Mouse (Mus musculus) hindbrain, embryonic 15.5 days (tissue): ENCODE measurements around the gene Slc25a13. TPM values are rescaled to one million over a fixed set of nuclear protein-coding genes. Genes with fewer than 3 reads are reported as not detected.

Source experiments
- ATAC-seq: fragments of 200-750 bp; cut with Nextera tagmentation; 2 replicates; pipeline ENCODE4 v1.8.0; 2017; ENCODE audit warnings: low read depth, moderate number of reproducible peaks, moderate TSS enrichment; ENCODE audit not compliant: low FRiP score
- H3K27ac ChIP-seq: fragments of 300-500 bp; sonication (generic); replicated peaks from 2 replicates; pipeline ENCODE4 v1.5.1; 2015; ENCODE audit warnings: mild to moderate bottlenecking, inconsistent platforms
- H3K27me3 ChIP-seq: fragments of 300-500 bp; sonication (generic); 2 replicates; pipeline ENCODE4 v1.6.1; 2015; ENCODE audit warnings: control low read depth, inconsistent platforms
- H3K36me3 ChIP-seq: fragments of 300-500 bp; sonication (generic); 2 replicates; pipeline ENCODE4 v1.6.1; 2015; ENCODE audit warnings: control low read depth, inconsistent platforms
- H3K4me1 ChIP-seq: fragments of 300-500 bp; sonication (generic); replicated peaks from 2 replicates; pipeline ENCODE4 v1.6.1; 2015; ENCODE audit warnings: control low read depth, inconsistent platforms
- H3K4me2 ChIP-seq: fragments of 300-500 bp; sonication (generic); 2 replicates; pipeline ENCODE4 v1.6.1; 2015; ENCODE audit warnings: moderate library complexity, mild to moderate bottlenecking, inconsistent platforms
- H3K4me3 ChIP-seq: fragments of 300-500 bp; sonication (generic); 2 replicates; pipeline ENCODE4 v1.5.1; 2015; ENCODE audit warnings: mild to moderate bottlenecking, inconsistent platforms
- H3K9ac ChIP-seq: fragments of 300-500 bp; sonication (generic); 2 replicates; pipeline ENCODE4 v1.6.1; 2015; ENCODE audit warnings: inconsistent platforms
- H3K9me3 ChIP-seq: fragments of 300-500 bp; sonication (generic); 2 replicates; pipeline ENCODE4 v1.6.1; 2016; ENCODE audit warnings: control low read depth, inconsistent platforms
- WGBS: fragments of 180-500 bp; shearing (Covaris S2); methylation state at CpG from one replicate; pipeline ENCODE4 v1.1.7; 2015; 5-methylcytosine and 5-hydroxymethylcytosine counted together
- polyA plus RNA-seq: library from polyadenylated mRNA; unstranded; fragments of >200 nt; fragmentation: Nextera tagmentation; extraction: Ambion mirVana; gene quantifications from 2 replicates; pipeline ENCODE4 v1.2.1, GENCODE M21; 2015

Slc25a13 gene
- polyA plus RNA-seq, 1 experiment from 2014 or later = 5.3 TPM

DNA sequence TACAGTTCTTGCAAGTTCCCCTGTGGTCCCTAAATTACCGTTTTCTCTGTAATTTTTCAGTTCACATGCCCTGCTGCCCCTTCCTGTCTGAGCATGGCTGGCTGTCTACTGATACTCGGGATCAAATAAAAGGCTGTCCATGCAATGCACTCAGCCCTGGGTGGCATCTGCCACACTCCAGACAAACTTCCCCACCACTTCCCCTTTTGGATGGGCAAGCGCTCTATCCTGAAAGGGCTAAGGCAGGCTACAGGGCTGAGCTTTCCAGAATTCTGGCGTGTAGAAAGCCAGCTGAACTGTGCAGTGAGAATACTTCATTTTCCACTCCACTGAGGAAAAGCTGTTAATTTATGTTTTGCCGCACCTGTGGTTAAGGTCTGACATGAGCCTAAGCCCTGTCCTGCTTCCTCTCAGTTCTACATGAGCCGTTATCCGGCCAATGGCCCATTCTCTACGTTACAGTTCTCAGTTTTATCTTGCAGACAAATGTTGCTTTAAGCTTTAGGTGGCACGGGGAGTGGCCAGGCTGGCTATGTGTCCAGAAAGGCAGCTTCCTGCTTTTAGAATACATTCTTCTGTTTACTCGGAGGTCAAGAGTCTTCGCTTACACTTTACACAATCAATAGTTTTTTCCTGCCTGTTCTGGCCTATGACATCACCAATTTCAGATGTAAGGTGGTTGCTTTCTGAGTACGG is 170.1 kb downstream of the Slc25a13 start:
- WGBS = 85% methylated on average over 12 of the region's 12 CpGs
- Histone ChIP-seq H3K4me3 (no peak overlapping the region), H3K27ac (no peak overlapping the region)

DNA sequence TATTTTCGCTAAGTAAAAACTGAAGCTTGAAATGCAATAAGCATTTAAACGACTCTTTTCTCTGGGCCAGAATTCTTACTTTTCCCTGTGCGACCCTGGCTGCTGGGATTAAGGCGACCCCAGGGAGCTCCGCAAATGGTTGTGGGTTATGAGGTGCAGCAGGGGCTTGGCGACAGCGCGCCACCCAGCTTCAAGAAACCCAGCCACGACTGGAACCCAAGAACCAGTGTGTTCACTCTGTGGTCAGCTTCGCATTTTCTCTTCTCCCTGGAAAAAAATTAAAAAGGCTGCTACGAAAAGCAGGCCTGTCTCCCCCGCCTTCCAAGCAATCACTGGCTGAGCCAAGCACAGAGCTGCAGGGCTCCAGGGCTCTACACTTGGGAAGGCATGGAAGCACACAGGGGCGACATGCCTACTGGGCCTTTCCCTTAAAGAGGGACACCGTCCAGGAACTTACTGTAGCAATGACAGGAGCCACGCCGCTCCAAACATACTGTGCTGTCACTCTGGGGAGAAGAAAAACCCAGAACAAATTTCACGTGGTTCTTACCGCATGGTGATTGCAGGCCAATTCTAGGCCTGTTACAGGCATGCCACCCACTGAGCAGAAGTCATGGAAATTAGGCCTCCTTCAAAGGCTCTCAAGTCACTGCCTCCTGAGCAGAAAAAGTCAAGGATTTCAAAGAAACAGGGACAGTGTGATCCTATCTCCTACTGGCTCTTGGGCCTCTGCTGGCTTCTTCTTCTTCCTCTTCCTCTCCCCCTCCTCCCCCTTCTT is 178.0 kb downstream of the Slc25a13 start:
- Histone ChIP-seq H3K27ac (no peak overlapping the region), H3K4me3 (no peak overlapping the region), H3K9ac (no peak overlapping the region), H3K4me2 (no peak overlapping the region), H3K36me3 (no peaks in the 10 kb centered on the region), H3K4me1 (peaks cover 6% of the 10 kb centered on the region; the same call in 1 of the 2 replicates), H3K9me3 (no peaks in the 10 kb centered on the region), H3K27me3 (no peaks in the 10 kb centered on the region)
- WGBS = 33% methylated on average over 18 of the region's 18 CpGs
- no peak for ATAC-seq

More for the DNA sequence above, 170.1 kb downstream of the Slc25a13 start:
- H3K4me2 ChIP-seq = no peak overlapping the region
- no peak for ATAC-seq
- H3K9ac ChIP-seq = no peak overlapping the region
- no peaks in the 10 kb centered on the region for H3K36me3 ChIP-seq
- no peaks in the 10 kb centered on the region for H3K27me3 ChIP-seq
- H3K4me1 ChIP-seq = no peaks in the 10 kb centered on the region
- H3K9me3 ChIP-seq = no peaks in the 10 kb centered on the region

DNA sequence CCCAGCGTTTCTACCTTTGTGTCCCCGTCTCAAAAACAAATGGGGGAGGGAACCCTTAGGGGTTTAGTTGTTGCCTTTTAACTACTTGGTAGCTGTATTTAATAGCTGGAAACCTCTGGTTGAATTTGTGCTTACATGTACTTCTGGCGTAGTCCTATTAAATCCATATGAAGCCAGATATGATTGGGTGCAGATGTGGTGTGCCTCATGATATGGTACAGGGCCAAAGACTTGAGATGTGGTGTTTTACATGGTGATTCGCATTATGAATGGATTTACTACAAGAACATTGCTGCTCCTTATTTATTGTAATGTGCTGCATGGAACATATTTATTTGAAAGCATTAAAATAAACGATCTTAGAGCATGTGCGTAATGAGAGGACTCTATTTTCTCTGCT is 189.3 kb downstream of the Slc25a13 start:
- Histone ChIP-seq H3K27me3 (no peaks in the 10 kb centered on the region), H3K4me3 (no peak overlapping the region), H3K36me3 (no peaks in the 10 kb centered on the region), H3K4me2 (no peak overlapping the region), H3K9ac (no peak overlapping the region), H3K4me1 (no peaks in the 10 kb centered on the region), H3K9me3 (no peaks in the 10 kb centered on the region), H3K27ac (no peak overlapping the region)
- ATAC-seq = no peak
- 84% methylated on average over 6 of the region's 6 CpGs for WGBS

DNA sequence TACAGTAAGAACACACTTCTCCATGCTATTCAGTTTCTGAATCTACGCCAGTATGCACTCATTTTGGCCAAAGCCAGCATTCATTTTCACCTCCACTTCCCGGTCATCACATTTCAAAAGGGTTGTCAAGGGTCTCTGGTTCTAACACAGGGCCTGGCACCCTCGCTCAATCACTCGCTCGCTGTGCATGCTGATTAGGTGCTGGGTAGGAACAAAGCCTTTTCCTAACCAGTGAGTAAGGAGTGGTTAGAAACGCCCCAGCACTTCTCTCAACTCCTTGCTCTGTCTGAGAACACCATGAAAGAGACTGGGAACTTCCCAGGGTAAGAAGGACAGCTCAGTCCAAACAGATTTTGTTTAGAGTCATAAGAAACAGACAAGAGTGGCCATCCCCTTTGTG is 193.0 kb downstream of the Slc25a13 start:
- no peak overlapping the region for H3K27ac ChIP-seq
- WGBS = 30% methylated on average over 6 of the region's 6 CpGs

DNA sequence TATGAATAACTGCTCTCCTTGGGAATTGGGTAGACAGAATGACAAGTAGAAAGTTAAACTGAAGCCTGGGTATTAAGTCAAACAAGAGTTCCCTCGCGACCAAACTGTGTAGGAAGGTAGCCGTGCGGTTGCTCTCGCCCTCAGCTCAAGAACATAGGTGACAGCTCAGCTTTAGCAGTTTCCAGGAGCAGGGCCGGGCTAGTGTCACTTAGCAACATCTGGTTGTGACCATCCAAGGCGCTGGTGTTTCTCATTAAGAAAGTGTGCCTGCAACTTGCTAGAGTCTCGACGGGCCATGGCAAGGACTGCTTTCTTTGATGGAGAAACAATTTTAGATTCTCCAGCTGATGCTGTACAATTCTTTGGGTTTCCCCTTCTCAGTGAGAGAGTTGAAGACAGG is 200.0 kb downstream of the Slc25a13 start:
- no peak overlapping the region for H3K4me3 ChIP-seq
- 56% methylated on average over 9 of the region's 9 CpGs for WGBS
- H3K27ac ChIP-seq = no peak overlapping the region
- ATAC-seq = no peak
- H3K27me3 ChIP-seq = no peaks in the 10 kb centered on the region
- H3K4me2 ChIP-seq = no peak overlapping the region
- H3K9ac ChIP-seq = no peak overlapping the region
- H3K4me1 ChIP-seq = no peaks in the 10 kb centered on the region
- no peaks in the 10 kb centered on the region for H3K9me3 ChIP-seq
- no peaks in the 10 kb centered on the region for H3K36me3 ChIP-seq

More for the DNA sequence above, 193.0 kb downstream of the Slc25a13 start:
- no peaks in the 10 kb centered on the region for H3K4me1 ChIP-seq
- no peak for ATAC-seq
- no peaks in the 10 kb centered on the region for H3K36me3 ChIP-seq
- H3K9me3 ChIP-seq = no peaks in the 10 kb centered on the region
- no peaks in the 10 kb centered on the region for H3K27me3 ChIP-seq
- H3K9ac ChIP-seq = no peak overlapping the region
- H3K4me2 ChIP-seq = no peak overlapping the region
- no peak overlapping the region for H3K4me3 ChIP-seq

DNA sequence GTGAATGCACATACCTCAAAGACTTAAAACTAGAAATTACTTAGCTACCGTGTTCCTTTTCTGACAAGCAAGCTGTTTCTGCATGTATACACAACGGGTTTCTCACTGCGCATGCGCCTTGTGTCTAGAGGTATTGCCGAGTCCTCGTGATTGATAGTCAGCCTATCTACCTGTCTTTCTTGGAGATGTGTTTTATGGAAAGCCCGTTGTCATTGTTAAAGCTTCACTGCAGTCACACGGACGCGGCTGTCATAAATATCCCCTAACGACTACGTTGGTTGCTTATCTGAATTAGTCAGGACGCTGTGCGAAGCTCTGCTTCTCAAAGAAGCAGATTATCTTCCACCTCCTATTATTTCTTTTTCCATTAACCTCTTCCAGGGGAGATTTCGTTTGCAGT is 201.4 kb downstream of the Slc25a13 start:
- H3K27ac ChIP-seq = no peak overlapping the region
- no peaks in the 10 kb centered on the region for H3K9me3 ChIP-seq
- H3K27me3 ChIP-seq = no peaks in the 10 kb centered on the region
- ATAC-seq = 0 out of 2 replicates have a peak, but pooled peaks have one; percentile 42
- H3K4me3 ChIP-seq = peak overlapping the region; percentile 10; the same call in 1 of the 2 replicates
- H3K9ac ChIP-seq = no peak overlapping the region
- H3K4me1 ChIP-seq = no peaks in the 10 kb centered on the region
- peak overlapping the region; percentile 22; the same call in 1 of the 2 replicates for H3K4me2 ChIP-seq
- WGBS = 66% methylated on average over 15 of the region's 15 CpGs
- H3K36me3 ChIP-seq = no peaks in the 10 kb centered on the region

DNA sequence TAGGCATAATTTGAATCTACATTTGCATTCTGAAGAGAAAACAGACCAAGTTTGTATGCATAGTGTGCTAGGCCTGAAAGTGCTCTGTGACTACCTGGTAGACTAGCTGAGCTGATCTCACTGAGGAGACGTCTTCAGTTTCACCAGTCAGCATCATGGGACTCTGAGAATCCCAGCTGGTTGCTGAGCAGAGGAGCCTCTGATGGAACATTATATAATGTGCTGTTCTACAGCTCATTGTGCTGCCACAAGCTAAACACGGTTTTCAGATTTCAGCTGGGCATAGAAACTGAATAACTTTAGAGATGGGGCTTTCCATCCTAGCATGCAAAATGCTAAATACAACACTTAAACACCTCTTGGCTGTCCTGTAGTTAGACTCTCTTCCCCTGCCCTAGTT is 205.6 kb downstream of the Slc25a13 start:
- no peak for ATAC-seq
- Histone ChIP-seq H3K9ac (no peak overlapping the region), H3K9me3 (no peaks in the 10 kb centered on the region), H3K27ac (no peak overlapping the region), H3K27me3 (0 out of 2 replicates have a peak, but pooled peaks cover 3% of the 10 kb centered on the region), H3K4me3 (no peak overlapping the region), H3K36me3 (no peaks in the 10 kb centered on the region), H3K4me2 (no peak overlapping the region), H3K4me1 (peaks cover under 1% of the 10 kb centered on the region; the same call in 1 of the 2 replicates)
- 83% methylated on average over 2 of the region's 2 CpGs for WGBS

DNA sequence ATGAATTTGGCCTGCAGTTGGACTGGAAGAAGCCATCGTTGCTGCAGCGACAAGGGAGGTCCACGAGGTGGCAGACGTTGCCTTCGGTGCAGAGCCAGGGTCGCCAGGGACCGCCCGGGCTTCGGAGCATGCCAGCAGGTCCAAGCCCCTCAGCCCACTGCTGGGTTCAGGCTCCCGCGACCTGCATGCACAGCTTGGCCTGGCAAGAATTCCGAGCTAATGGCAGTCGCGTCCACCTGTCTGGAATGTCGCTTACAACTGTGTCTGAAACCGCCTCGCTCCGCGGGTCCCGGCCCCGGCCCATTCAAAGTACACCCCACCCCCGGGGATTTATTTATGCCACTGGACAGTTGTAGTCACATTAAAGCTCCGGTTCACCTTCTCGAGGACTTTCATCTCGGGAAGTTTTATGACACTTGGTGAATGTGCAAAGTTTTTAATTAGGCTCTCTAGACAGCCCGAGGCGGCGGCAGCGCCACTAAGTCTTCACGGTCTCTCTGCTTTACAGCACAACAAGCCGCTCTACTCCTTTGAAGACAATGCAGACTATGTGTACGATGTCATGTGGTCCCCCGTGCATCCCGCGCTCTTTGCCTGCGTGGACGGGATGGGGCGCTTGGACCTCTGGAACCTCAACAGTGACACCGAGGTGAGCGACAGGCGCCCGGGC is 211.1 kb downstream of the Slc25a13 start:
- Histone ChIP-seq H3K4me3 (peak overlapping the region; percentile 59), H3K36me3 (no peaks in the 10 kb centered on the region), H3K4me1 (peaks cover 7% of the 10 kb centered on the region; the same call in 1 of the 2 replicates), H3K27me3 (peaks cover 5% of the 10 kb centered on the region; the same call in 1 of the 2 replicates), H3K4me2 (peak overlapping the region; percentile 99), H3K9me3 (no peaks in the 10 kb centered on the region), H3K27ac (no peak overlapping the region), H3K9ac (peak overlapping the region; percentile 42)
- WGBS = 1% methylated on average over 42 of the region's 42 CpGs
- peak; percentile 95 for ATAC-seq

DNA sequence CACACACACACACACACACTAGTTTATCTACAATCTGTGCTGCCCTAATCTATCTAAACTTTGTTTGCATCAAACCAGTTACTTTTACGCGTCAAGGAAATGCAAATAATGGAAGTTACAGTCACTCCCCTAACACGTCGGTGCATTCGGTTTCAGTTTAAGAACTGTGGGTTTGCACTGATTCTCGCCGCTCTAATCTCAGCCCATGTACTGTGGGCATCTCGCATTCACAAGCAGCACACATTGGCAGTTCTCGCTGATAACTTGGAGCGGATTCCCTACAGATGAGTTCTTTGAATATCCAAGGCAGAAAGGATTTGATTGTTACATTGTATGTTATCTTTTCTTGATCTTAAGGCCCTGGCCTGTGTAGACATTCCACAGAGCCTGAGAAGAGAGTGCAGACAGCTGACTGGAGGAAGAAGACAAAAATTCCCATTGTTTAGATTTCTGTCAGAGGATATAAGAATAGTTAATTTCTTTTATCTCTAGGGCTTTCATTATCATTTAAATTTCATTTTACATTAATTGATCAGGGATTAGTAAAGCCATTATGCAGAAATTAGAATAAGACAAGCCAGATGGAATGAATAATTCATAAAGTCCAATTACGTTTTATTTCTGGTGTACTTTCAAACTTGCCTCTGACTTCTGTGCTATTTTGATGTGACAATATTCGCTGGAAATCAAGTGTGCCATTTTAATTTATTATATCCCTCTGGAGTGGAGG is 212.1 kb downstream of the Slc25a13 start:
- WGBS = 62% methylated on average over 12 of the region's 12 CpGs
- Histone ChIP-seq H3K27me3 (peaks cover 5% of the 10 kb centered on the region; the same call in 1 of the 2 replicates), H3K27ac (no peak overlapping the region), H3K36me3 (no peaks in the 10 kb centered on the region), H3K4me1 (peaks cover 7% of the 10 kb centered on the region; the same call in 1 of the 2 replicates), H3K4me2 (no peak overlapping the region), H3K9ac (no peak overlapping the region), H3K9me3 (no peaks in the 10 kb centered on the region), H3K4me3 (no peak overlapping the region)
- ATAC-seq = no peak

DNA sequence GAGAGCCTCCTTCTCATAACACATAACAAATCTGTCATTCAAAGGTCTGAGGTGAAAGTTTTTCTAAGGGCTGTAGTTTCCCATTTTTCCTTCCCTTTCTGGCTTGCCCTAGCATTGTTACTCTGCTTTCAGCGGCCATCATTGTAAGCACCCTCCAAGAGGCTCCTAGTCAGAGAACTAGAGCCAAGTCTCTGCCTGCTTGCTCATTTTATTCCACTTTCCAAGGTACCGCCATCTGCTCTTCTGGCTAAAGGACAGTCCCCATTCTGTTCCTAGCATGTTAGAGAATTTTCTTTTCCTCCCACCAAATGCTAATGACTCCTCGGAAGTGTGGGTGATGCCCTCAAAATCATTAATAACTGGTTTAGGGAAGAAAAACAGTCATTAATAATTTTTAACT is 214.9 kb downstream of the Slc25a13 start:
- ATAC-seq = no peak
- WGBS = 70% methylated on average over 3 of the region's 3 CpGs

DNA sequence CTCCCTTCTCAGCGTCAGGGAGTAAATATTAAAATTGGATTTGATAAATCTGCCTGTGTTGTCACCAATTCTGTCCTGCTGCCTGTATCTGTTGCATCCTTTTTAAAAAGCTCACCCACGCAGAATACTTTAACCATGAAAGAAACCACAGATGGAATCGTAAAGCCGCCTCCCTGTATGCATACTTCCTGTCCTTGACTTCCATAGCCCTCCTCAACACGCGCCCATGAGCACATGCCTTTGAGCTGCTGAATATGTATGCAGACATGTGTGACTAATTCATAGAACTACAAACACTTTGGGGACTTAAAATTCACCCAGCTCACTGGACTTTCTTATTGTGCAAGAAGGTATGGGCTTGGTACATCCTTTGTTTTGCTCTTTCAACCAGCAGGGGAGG is 219.4 kb downstream of the Slc25a13 start:
- WGBS = 37% methylated on average over 6 of the region's 6 CpGs
- Histone ChIP-seq H3K4me1 (peaks cover under 1% of the 10 kb centered on the region; the same call in 1 of the 2 replicates), H3K9me3 (no peaks in the 10 kb centered on the region), H3K27ac (no peak overlapping the region), H3K4me3 (no peak overlapping the region), H3K9ac (no peak overlapping the region), H3K27me3 (no peaks in the 10 kb centered on the region), H3K36me3 (no peaks in the 10 kb centered on the region), H3K4me2 (no peak overlapping the region)
- ATAC-seq = no peak

More for the DNA sequence above, 214.9 kb downstream of the Slc25a13 start:
- Histone ChIP-seq H3K27me3 (peaks cover 3% of the 10 kb centered on the region; the same call in 1 of the 2 replicates), H3K4me2 (no peak overlapping the region), H3K9me3 (no peaks in the 10 kb centered on the region), H3K36me3 (no peaks in the 10 kb centered on the region), H3K27ac (no peak overlapping the region), H3K4me1 (peaks cover 7% of the 10 kb centered on the region; the same call in 1 of the 2 replicates), H3K4me3 (no peak overlapping the region), H3K9ac (no peak overlapping the region)
